Mouse (Mus musculus) spleen, adult 2 months (tissue): ENCODE results near the gene Ptx4. TPM values are rescaled to one million over a fixed set of nuclear protein-coding genes. Genes with fewer than 3 reads are reported as not detected.

ENCODE experiments used
- DNase-seq, 2 experiments: peaks; one replicate each; pipeline versions ENCODE4 v3.0.0 to v3.0.0-alpha.2; 2012 to 2021; ENCODE audit warnings: low spot score in 2 of 2, low read depth in 1 of 2
- H3K27ac ChIP-seq: fragments of 200-500 bp; 2 replicates; pipeline ENCODE4 v1.5.1; 2012; ENCODE audit warnings: low read length, inconsistent platforms; ENCODE audit not compliant: insufficient read depth
- H3K27me3 ChIP-seq: fragments of 200-500 bp; 2 replicates; pipeline ENCODE4 v1.6.1; 2012; ENCODE audit warnings: mild to moderate bottlenecking, moderate library complexity, low read length, inconsistent platforms; ENCODE audit not compliant: control insufficient read depth, insufficient read depth
- H3K36me3 ChIP-seq: fragments of 200-500 bp; 2 replicates; pipeline ENCODE4 v1.6.1; 2012; ENCODE audit warnings: mild to moderate bottlenecking, low read length, inconsistent platforms; ENCODE audit not compliant: control insufficient read depth, insufficient read depth
- H3K4me1 ChIP-seq: fragments of 200-500 bp; 2 replicates; pipeline ENCODE4 v1.6.1; 2011; ENCODE audit warnings: inconsistent platforms; ENCODE audit not compliant: control insufficient read depth, insufficient read depth, insufficient read length
- H3K4me3 ChIP-seq: fragments of 200-500 bp; 2 replicates; pipeline ENCODE4 v1.5.1; 2011; ENCODE audit warnings: mild to moderate bottlenecking, inconsistent platforms; ENCODE audit not compliant: insufficient read depth, insufficient read length; ENCODE audit errors: extremely low read depth
- CTCF ChIP-seq: fragments of 200-500 bp; IDR thresholded peaks from 2 replicates; pipeline ENCODE4 v1.5.1; 2011; ENCODE audit warnings: mild to moderate bottlenecking, inconsistent platforms; ENCODE audit not compliant: insufficient read depth, insufficient read length, insufficient replicate concordance; ENCODE audit errors: extremely low read depth
- POLR2A ChIP-seq: fragments of 200-500 bp; IDR thresholded peaks from 2 replicates; pipeline ENCODE4 v1.6.1; 2011; ENCODE audit warnings: low read depth, low read length, inconsistent platforms
- WGBS: fragments of 180-500 bp; shearing (Covaris S2); methylation state at CpG from one replicate; pipeline ENCODE4 v1.1.7; 2018; 5-methylcytosine and 5-hydroxymethylcytosine counted together
- polyA plus RNA-seq: library from polyadenylated mRNA; depleted of rRNA; stranded (reverse); fragments of >200 nt; gene quantifications from 2 replicates; pipeline ENCODE4 v1.2.3, GENCODE M21; 2012

Gene Ptx4
- polyA plus RNA-seq, 1 experiment, result not detected

DNA sequence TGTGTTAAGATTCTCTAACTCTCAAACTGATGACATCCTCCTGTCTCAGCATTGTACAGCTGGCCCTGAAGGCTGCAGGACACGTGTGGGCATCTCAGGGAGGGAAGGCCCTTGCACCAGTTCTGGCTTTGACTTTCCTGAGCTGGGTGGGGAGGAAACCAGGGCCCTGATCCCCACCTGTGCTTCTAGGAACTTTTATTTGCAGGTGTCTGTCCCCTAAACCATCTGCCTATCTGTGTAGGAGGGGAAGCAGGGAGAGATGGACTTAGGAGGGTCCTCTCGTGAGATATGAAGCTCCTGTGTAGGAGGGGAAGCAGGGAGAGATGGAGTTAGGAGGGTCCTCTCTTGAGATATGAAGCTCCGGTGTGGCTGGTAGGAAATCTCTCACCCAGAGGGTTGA is 37.7 kb upstream of the Ptx4 start:
- no peak for DNase-seq
- no peaks in the 10 kb centered on the region for H3K27me3 ChIP-seq
- WGBS, result 89% methylated on average over 3 of the region's 3 CpGs
- H3K27ac ChIP-seq, result peak overlapping the region; percentile 40; the same call in 1 of the 2 replicates
- no peak for TF ChIP-seq POLR2A
- no peak for TF ChIP-seq CTCF
- H3K36me3 ChIP-seq, result peaks cover 3% of the 10 kb centered on the region
- no peaks in the 10 kb centered on the region for H3K4me1 ChIP-seq
- H3K4me3 ChIP-seq, result no peak overlapping the region

DNA sequence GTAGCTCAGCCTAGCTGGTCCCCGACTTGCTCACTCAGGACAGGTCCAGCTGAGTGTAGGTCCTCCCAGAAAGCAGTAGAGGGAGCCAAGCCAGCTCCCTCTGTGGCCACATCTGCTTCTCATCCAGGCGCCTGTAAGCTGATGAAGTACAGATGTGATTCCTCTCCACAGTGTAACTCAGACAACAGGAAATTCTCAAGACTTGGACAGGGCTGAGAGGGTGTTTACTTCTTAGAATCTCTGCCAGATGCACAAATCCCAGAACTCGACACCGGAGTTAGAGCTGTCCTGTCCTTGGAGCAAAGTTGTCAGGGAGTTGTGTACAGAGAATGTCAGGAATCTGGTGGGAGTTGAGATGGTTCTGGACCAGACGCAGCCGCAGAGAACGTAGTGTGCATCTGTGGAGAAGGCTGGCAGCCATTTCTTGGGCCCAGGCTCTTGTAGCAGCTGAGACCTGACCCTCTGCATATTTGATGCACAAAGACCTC is 37.1 kb upstream of the Ptx4 start, which contains the start of gene Tmem204:
Gene Tmem204 (minus strand): TSS at position 148 of the 488 bp plus-strand sequence.
- DNase-seq, result no peak
- TF ChIP-seq POLR2A, result no peak
- no peak for TF ChIP-seq CTCF
- Histone ChIP-seq H3K4me3 (no peak within 1 kb of the TSS), H3K27ac (peak within 1 kb of the TSS; percentile 40; the same call in 1 of the 2 replicates), H3K4me1 (no peaks in the 10 kb centered on the region), H3K36me3 (peaks cover 3% of the 10 kb centered on the region), H3K27me3 (no peaks in the 10 kb centered on the region)
- WGBS, result 75% methylated on average over 7 of the region's 7 CpGs

- Histone ChIP-seq H3K4me1 (no peaks in the 10 kb centered on the region), H3K27me3 (no peaks in the 10 kb centered on the region), H3K4me3 (no peak overlapping the region), H3K36me3 (peaks cover 8% of the 10 kb centered on the region), H3K27ac (no peak overlapping the region)
- TF ChIP-seq CTCF (no peak), POLR2A (no peak)
- no peak for DNase-seq
- WGBS, result 87% methylated on average over 13 of the region's 13 CpGs
These were observed 35.6 kb upstream of the Ptx4 start for GRCm38 (mm10) chr17:25084835-25085385.

GRCm38 (mm10) chr17:25086724-25087123 is 33.8 kb upstream of the Ptx4 start:
- no peaks in the 10 kb centered on the region for H3K4me1 ChIP-seq
- H3K27me3 ChIP-seq, result no peaks in the 10 kb centered on the region
- no peak overlapping the region for H3K27ac ChIP-seq
- 88% methylated on average over 7 of the region's 7 CpGs for WGBS
- TF ChIP-seq CTCF, result no peak
- no peak for TF ChIP-seq POLR2A
- peaks cover 10% of the 10 kb centered on the region for H3K36me3 ChIP-seq
- no peak for DNase-seq
- H3K4me3 ChIP-seq, result no peak overlapping the region

- 89% methylated on average over 10 of the region's 10 CpGs for WGBS
- no peaks in the 10 kb centered on the region for H3K4me1 ChIP-seq
- H3K27me3 ChIP-seq, result no peaks in the 10 kb centered on the region
- H3K4me3 ChIP-seq, result no peak overlapping the region
- no peak for DNase-seq
- H3K27ac ChIP-seq, result peak overlapping the region; percentile 25; the same call in 1 of the 2 replicates
- peaks cover 16% of the 10 kb centered on the region for H3K36me3 ChIP-seq
- no peak for TF ChIP-seq POLR2A
- TF ChIP-seq CTCF, result no peak
These were observed 31.4 kb upstream of the Ptx4 start for GRCm38 (mm10) chr17:25089158-25089557.

DNA sequence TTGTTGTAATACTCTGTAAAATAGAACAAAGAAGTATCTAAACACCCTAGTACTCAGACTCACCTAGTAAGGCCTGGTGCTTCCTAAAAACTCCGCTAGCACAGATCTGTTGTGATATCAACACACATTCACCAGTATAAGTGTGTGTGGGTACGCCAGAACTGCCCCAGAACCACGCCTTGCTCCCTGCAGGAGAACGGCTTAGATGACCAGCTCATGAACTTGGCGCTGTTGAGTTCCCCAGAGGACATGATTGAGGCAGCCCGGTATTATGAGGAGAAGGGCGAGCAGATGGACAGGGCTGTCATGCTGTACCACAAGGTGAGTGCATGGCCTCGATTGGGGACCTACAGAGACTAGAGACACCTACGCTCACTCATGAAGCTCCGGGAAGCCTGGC is 30.1 kb upstream of the Ptx4 start:
- H3K27me3 ChIP-seq, result no peaks in the 10 kb centered on the region
- no peak for DNase-seq
- no peak overlapping the region for H3K27ac ChIP-seq
- no peak overlapping the region for H3K4me3 ChIP-seq
- H3K36me3 ChIP-seq, result peaks cover 19% of the 10 kb centered on the region
- no peaks in the 10 kb centered on the region for H3K4me1 ChIP-seq
- 92% methylated on average over 10 of the region's 10 CpGs for WGBS
- TF ChIP-seq POLR2A (no peak), CTCF (no peak)

DNA sequence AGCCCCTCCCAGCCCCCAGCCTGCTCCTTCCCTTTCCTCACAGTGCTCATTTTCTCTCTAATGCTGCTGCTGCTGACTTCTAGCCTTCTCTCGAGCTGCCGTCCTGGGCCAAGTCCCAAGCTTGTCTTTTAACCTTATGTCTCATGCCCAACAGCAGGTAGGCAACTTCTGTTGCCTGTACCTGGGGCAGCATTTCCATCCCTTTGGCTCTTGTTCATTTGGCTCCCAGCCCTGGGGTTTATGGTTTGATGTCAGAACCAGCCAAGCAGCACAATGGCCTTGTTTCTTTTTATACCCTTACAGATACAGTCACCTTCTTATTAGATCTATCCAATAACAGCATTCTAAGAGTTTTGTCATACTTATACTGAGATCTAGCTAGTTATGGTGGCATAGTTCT is 24.3 kb upstream of the Ptx4 start:
- Histone ChIP-seq H3K4me1 (no peaks in the 10 kb centered on the region), H3K4me3 (no peak overlapping the region), H3K27me3 (no peaks in the 10 kb centered on the region), H3K27ac (no peak overlapping the region), H3K36me3 (peaks cover 27% of the 10 kb centered on the region)
- no peak for TF ChIP-seq POLR2A
- TF ChIP-seq CTCF, result no peak
- DNase-seq, result no peak
- WGBS, result 93% methylated on average over 2 of the region's 2 CpGs
